Mouse (Mus musculus): ENCODE measurements around the gene Cdh20.

DNA sequence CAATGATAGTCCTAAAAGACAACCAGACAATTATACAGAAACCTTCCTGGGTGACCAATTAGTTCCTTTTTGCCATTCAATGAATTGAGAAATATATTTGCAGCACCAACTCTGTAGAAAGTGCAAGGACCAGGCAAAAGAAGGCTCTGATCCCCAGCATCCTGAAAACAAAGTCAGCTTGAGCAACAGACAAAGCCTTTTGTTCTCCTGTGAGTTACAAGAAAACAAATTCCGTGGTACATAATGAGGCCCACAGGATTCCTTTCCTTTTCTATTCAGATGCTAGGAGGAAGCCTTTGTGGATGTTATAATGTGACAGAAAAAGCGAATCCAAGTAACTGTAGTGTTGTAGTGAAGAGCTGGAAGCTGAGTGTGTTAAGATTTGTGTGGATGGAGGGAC lies 244.3 kb downstream of the Cdh20 start:
- TF ChIP-seq CTCF (IDR thresholded peaks at IDR 0.05; ENCODE audit: low read depth, low read length) (no peak), POLR2A (IDR thresholded peaks at IDR 0.05; ENCODE audit: insufficient read depth, low read length) (no peak)
